Mouse (Mus musculus) kidney, embryonic 14.5 days (tissue): Measurements from ENCODE around the gene Defa32. TPM values are rescaled to one million over a fixed set of nuclear protein-coding genes. Genes with fewer than 3 reads are reported as not detected.
"Not testable (repeated sequence)": the region's sequence is repeated elsewhere in the genome, so short reads cannot be mapped to it uniquely, and the experiment has no call there.

Experiments
- ATAC-seq: fragments of 200-750 bp; cut with Nextera tagmentation; 2 replicates; pipeline ENCODE4 v1.8.0; 2017; ENCODE audit warnings: moderate number of reproducible peaks, mild to moderate bottlenecking, moderate TSS enrichment, moderate library complexity; ENCODE audit not compliant: low FRiP score, low TSS enrichment
- H3K27ac ChIP-seq: fragments of 300-500 bp; sonication (generic); 2 replicates; pipeline ENCODE4 v1.5.1; 2014; ENCODE audit warnings: low read depth, mild to moderate bottlenecking, low read length, moderate library complexity, mixed read lengths
- H3K27me3 ChIP-seq: fragments of 300-500 bp; sonication (generic); 2 replicates; pipeline ENCODE4 v1.6.1; 2014; ENCODE audit warnings: mild to moderate bottlenecking, low read length; ENCODE audit not compliant: control insufficient read depth, insufficient read depth
- H3K36me3 ChIP-seq: fragments of 300-500 bp; sonication (generic); 2 replicates; pipeline ENCODE4 v1.6.1; 2014; ENCODE audit warnings: low read length, mixed read lengths; ENCODE audit not compliant: control insufficient read depth, insufficient read depth
- H3K4me1 ChIP-seq: fragments of 300-500 bp; sonication (generic); 2 replicates; pipeline ENCODE4 v1.6.1; 2014; ENCODE audit warnings: low read length, mixed read lengths; ENCODE audit not compliant: control insufficient read depth, insufficient read depth
- H3K4me2 ChIP-seq: fragments of 300-500 bp; sonication (generic); replicated peaks from 2 replicates; pipeline ENCODE4 v1.6.1; 2014; ENCODE audit warnings: low read depth, mild to moderate bottlenecking, low read length
- H3K4me3 ChIP-seq: fragments of 300-500 bp; sonication (generic); 2 replicates; pipeline ENCODE4 v1.5.1; 2014; ENCODE audit warnings: mild to moderate bottlenecking, low read length
- H3K9ac ChIP-seq: fragments of 300-500 bp; sonication (generic); 2 replicates; pipeline ENCODE4 v1.6.1; 2014; ENCODE audit warnings: low read depth, mild to moderate bottlenecking, low read length, moderate library complexity
- H3K9me3 ChIP-seq: fragments of 300-500 bp; sonication (generic); 2 replicates; pipeline ENCODE4 v1.6.1; 2016; ENCODE audit warnings: low read length; ENCODE audit not compliant: control insufficient read depth
- WGBS: fragments of 180-500 bp; shearing (Covaris S2); extraction: QIAGEN DNeasy Blood & Tissue Kit; methylation state at CpG from one replicate; pipeline ENCODE4 v1.1.7; 2014; 5-methylcytosine and 5-hydroxymethylcytosine counted together
- polyA plus RNA-seq: library from polyadenylated mRNA; unstranded; fragments of >200 nt; fragmentation: Nextera tagmentation; extraction: Ambion mirVana; gene quantifications from 2 replicates; pipeline ENCODE4 v1.2.1, GENCODE M21; 2014

Gene Defa32
- polyA plus RNA-seq, result not detected in 2 replicates

GRCm38 (mm10) chr8:21528732-21529131 is at the start of gene Defa32:
Gene Defa32 (plus strand): TSS chr8:21529032.
- H3K27ac ChIP-seq, H3K9ac ChIP-seq, ATAC-seq, H3K9me3 ChIP-seq, H3K27me3 ChIP-seq, H3K4me3 ChIP-seq, H3K36me3 ChIP-seq, H3K4me2 ChIP-seq, H3K4me1 ChIP-seq: not testable (repeated sequence)
- WGBS, result no CpG with 5 or more reads among the region's 2 CpGs

DNA sequence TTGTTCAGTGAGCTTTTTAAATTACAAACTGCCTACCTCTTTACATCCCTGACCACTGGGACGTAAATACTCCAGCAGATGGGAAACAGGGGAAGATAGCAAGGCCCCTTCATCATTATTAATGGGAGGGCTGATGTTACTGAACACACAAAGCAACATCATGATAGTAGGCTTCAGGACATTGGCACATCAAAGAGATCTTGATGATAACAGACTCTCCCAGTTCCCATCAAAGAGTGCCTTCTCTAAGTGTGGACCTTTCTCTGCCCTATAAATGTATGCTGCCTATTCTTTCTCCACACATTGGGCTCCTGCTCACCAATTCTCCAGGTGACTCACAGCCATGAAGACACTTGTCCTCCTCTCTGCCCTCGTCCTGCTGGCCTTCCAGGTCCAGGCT is 19.9 kb upstream of the Defa32 start, which contains the start of gene Defa20:
Defa20 (plus strand) TSS at position 301 of the 400 bp plus-strand sequence.
- ATAC-seq, H3K4me3 ChIP-seq, H3K9me3 ChIP-seq, H3K27me3 ChIP-seq, H3K27ac ChIP-seq, H3K4me2 ChIP-seq, H3K4me1 ChIP-seq, H3K9ac ChIP-seq, H3K36me3 ChIP-seq: not testable (repeated sequence)
- WGBS, result no CpG with 5 or more reads among the region's 2 CpGs

GRCm38 (mm10) chr8:21565086-21565485 is 36.3 kb downstream of the Defa32 start, which contains the start of gene Defa37:
Gene Defa37 (plus strand): TSS chr8:21565386.
- ATAC-seq, H3K4me3 ChIP-seq, H3K27me3 ChIP-seq, H3K9ac ChIP-seq, H3K4me2 ChIP-seq, H3K4me1 ChIP-seq, H3K9me3 ChIP-seq, H3K36me3 ChIP-seq, H3K27ac ChIP-seq: not testable (repeated sequence)
- WGBS, result no CpG with 5 or more reads among the region's 1 CpGs

Other genes with a start within 250 kb of the Defa32 start
- not detected in 2 replicates for gene Defa27, start 213.5 kb upstream of the Defa32 start, polyA plus RNA-seq
- gene Defa29, start 202.0 kb upstream of the Defa32 start, polyA plus RNA-seq, result not detected in 2 replicates
- gene Defa2, start 150.5 kb upstream of the Defa32 start, polyA plus RNA-seq, result not detected in 2 replicates
- gene Defa33, start 137.2 kb upstream of the Defa32 start, polyA plus RNA-seq, result not detected in 2 replicates
- gene Defa36, start 101.6 kb upstream of the Defa32 start, polyA plus RNA-seq, result not detected in 2 replicates
- gene Gm7849, start 72.5 kb upstream of the Defa32 start, polyA plus RNA-seq, result not detected in 2 replicates
- not detected in 2 replicates for gene Defa20, start 19.8 kb upstream of the Defa32 start, polyA plus RNA-seq
- not detected in 2 replicates for gene Defa37, start 36.4 kb downstream of the Defa32 start, polyA plus RNA-seq
- not detected in 2 replicates for gene Defa28, start 54.0 kb downstream of the Defa32 start, polyA plus RNA-seq
- gene Gm7861, start 65.5 kb downstream of the Defa32 start, polyA plus RNA-seq, result not detected in 2 replicates
- not detected in 2 replicates for gene Defa26, start 89.2 kb downstream of the Defa32 start, polyA plus RNA-seq
- gene Defa17, start 126.7 kb downstream of the Defa32 start, polyA plus RNA-seq, result not detected in 2 replicates
- not detected in 2 replicates for gene Defa34, start 136.8 kb downstream of the Defa32 start, polyA plus RNA-seq
- not detected in 2 replicates for gene AY761184, start 174.6 kb downstream of the Defa32 start, polyA plus RNA-seq
- not detected in 2 replicates for gene Defa24, start 205.5 kb downstream of the Defa32 start, polyA plus RNA-seq